Mouse (Mus musculus) liver, embryonic 16.5 days (tissue): Measurements from ENCODE around the gene 2300003K06Rik. TPM values are rescaled to one million over a fixed set of nuclear protein-coding genes. Genes with fewer than 3 reads are reported as not detected.
"Not testable (repeated sequence)": the region's sequence is repeated elsewhere in the genome, so short reads cannot be mapped to it uniquely, and the experiment has no call there.

ENCODE experiments used
- ATAC-seq: fragments of 200-750 bp; cut with Nextera tagmentation; 2 replicates; pipeline ENCODE4 v1.8.0; 2017; ENCODE audit warnings: low read depth, mild to moderate bottlenecking, moderate number of reproducible peaks, moderate library complexity
- H3K27ac ChIP-seq: fragments of 300-500 bp; sonication (generic); 2 replicates; pipeline ENCODE4 v1.5.1; 2014; ENCODE audit warnings: mild to moderate bottlenecking, low read length
- H3K27me3 ChIP-seq: fragments of 300-500 bp; sonication (generic); 2 replicates; pipeline ENCODE4 v1.6.1; 2014; ENCODE audit warnings: low read depth, low read length, mixed read lengths; ENCODE audit not compliant: control insufficient read depth, insufficient read depth
- H3K36me3 ChIP-seq: fragments of 300-500 bp; sonication (generic); 2 replicates; pipeline ENCODE4 v1.6.1; 2014; ENCODE audit warnings: mild to moderate bottlenecking; ENCODE audit not compliant: control insufficient read depth, insufficient read depth
- H3K4me1 ChIP-seq: fragments of 300-500 bp; sonication (generic); 2 replicates; pipeline ENCODE4 v1.6.1; 2014; ENCODE audit warnings: low read depth, low read length, mixed read lengths; ENCODE audit not compliant: control insufficient read depth
- H3K4me2 ChIP-seq: fragments of 300-500 bp; sonication (generic); 2 replicates; pipeline ENCODE4 v1.6.1; 2014; ENCODE audit warnings: low read depth, low read length, mixed read lengths
- H3K4me3 ChIP-seq: fragments of 300-500 bp; sonication (generic); 2 replicates; pipeline ENCODE4 v1.5.1; 2014; ENCODE audit warnings: low read depth, mild to moderate bottlenecking, low read length
- H3K9ac ChIP-seq: fragments of 300-500 bp; sonication (generic); 2 replicates; pipeline ENCODE4 v1.6.1; 2014; ENCODE audit warnings: low read depth, low read length
- H3K9me3 ChIP-seq: fragments of 300-500 bp; sonication (generic); replicated peaks from 2 replicates; pipeline ENCODE4 v1.6.1; 2016; ENCODE audit warnings: low read length; ENCODE audit not compliant: control insufficient read depth
- WGBS: fragments of 180-500 bp; shearing (Covaris S2); extraction: QIAGEN DNeasy Blood & Tissue Kit; methylation state at CpG from one replicate; pipeline ENCODE4 v1.1.7; 2014; ENCODE audit not compliant: insufficient replicate concordance; 5-methylcytosine and 5-hydroxymethylcytosine counted together
- polyA plus RNA-seq: library from polyadenylated mRNA; unstranded; fragments of >200 nt; fragmentation: Nextera tagmentation; extraction: Ambion mirVana; gene quantifications from 2 replicates; pipeline ENCODE4 v1.2.1, GENCODE M21; 2015

Gene 2300003K06Rik
- polyA plus RNA-seq: not detected in 2 replicates

- Histone ChIP-seq H3K9me3 (no peaks in the 10 kb centered on the region), H3K9ac (no peak within 1 kb of the TSS), H3K4me3 (no peak within 1 kb of the TSS), H3K27me3 (no peaks in the 10 kb centered on the region), H3K36me3 (no peaks in the 10 kb centered on the region), H3K4me2 (no peak within 1 kb of the TSS), H3K27ac (no peak within 1 kb of the TSS), H3K4me1 (no peaks in the 10 kb centered on the region)
- WGBS: 45% methylated on average over 1 of the region's 1 CpGs
- ATAC-seq: no peak
Observed at GRCm38 (mm10) chr11:99837966-99838365, at the start of gene 2300003K06Rik. 2300003K06Rik (minus strand) TSS chr11:99838066.

- ATAC-seq: not testable (repeated sequence)
Observed at GRCm38 (mm10) chr11:99878887-99879286, 41.0 kb upstream of the 2300003K06Rik start, which contains the start of gene Gm11567. Gm11567 (plus strand) TSS chr11:99879187.

GRCm38 (mm10) chr11:99873089-99873488, 35.2 kb upstream of the 2300003K06Rik start, which contains the start of gene Krtap9-1:
Krtap9-1 (plus strand) TSS chr11:99873389.
- 49% methylated on average over 1 of the region's 1 CpGs for WGBS
- ATAC-seq, H3K9me3 ChIP-seq, H3K9ac ChIP-seq, H3K36me3 ChIP-seq, H3K27me3 ChIP-seq, H3K4me2 ChIP-seq, H3K4me3 ChIP-seq, H3K4me1 ChIP-seq, H3K27ac ChIP-seq: not testable (repeated sequence)

More at GRCm38 (mm10) chr11:99878887-99879286, 41.0 kb upstream of the 2300003K06Rik start, which contains the start of gene Gm11567:
- H3K4me1 ChIP-seq, H3K27ac ChIP-seq, H3K36me3 ChIP-seq, H3K9me3 ChIP-seq, H3K27me3 ChIP-seq, H3K4me2 ChIP-seq, H3K4me3 ChIP-seq, H3K9ac ChIP-seq: not testable (repeated sequence)
- WGBS: 19% methylated on average over 1 of the region's 1 CpGs

GRCm38 (mm10) chr11:99864176-99864575, 26.3 kb upstream of the 2300003K06Rik start, which contains the start of gene Gm11559:
Gm11559 (plus strand) TSS chr11:99864476.
- not testable (repeated sequence) for H3K4me1 ChIP-seq, H3K4me3 ChIP-seq, H3K9ac ChIP-seq, H3K27ac ChIP-seq, H3K27me3 ChIP-seq, H3K36me3 ChIP-seq, ATAC-seq, H3K4me2 ChIP-seq, H3K9me3 ChIP-seq
- WGBS: 39% methylated on average over 1 of the region's 1 CpGs

- H3K36me3 ChIP-seq: no peaks in the 10 kb centered on the region
- no peaks in the 10 kb centered on the region for H3K27me3 ChIP-seq
- H3K4me3 ChIP-seq: no peak overlapping the region
- H3K9ac ChIP-seq: no peak overlapping the region
- no peak overlapping the region for H3K4me2 ChIP-seq
- no peaks in the 10 kb centered on the region for H3K4me1 ChIP-seq
- no peak overlapping the region for H3K27ac ChIP-seq
- no peaks in the 10 kb centered on the region for H3K9me3 ChIP-seq
- no peak for ATAC-seq
- 53% methylated on average over 2 of the region's 2 CpGs for WGBS
Observed at GRCm38 (mm10) chr11:99858761-99859160, 20.9 kb upstream of the 2300003K06Rik start.

GRCm38 (mm10) chr11:99857617-99858016, 19.8 kb upstream of the 2300003K06Rik start, which contains the start of gene Gm11568:
Gm11568 (plus strand) TSS chr11:99857917.
- 70% methylated on average over 2 of the region's 2 CpGs for WGBS
- no peak for ATAC-seq
- H3K4me3 ChIP-seq: no peak within 1 kb of the TSS
- H3K9me3 ChIP-seq: no peaks in the 10 kb centered on the region
- no peak within 1 kb of the TSS for H3K4me2 ChIP-seq
- no peaks in the 10 kb centered on the region for H3K36me3 ChIP-seq
- H3K27me3 ChIP-seq: no peaks in the 10 kb centered on the region
- H3K27ac ChIP-seq: no peak within 1 kb of the TSS
- H3K4me1 ChIP-seq: no peaks in the 10 kb centered on the region
- no peak within 1 kb of the TSS for H3K9ac ChIP-seq

- no peak overlapping the region for H3K4me3 ChIP-seq
- 52% methylated on average over 3 of the region's 3 CpGs for WGBS
- no peaks in the 10 kb centered on the region for H3K27me3 ChIP-seq
- no peak overlapping the region for H3K27ac ChIP-seq
- no peak overlapping the region for H3K4me2 ChIP-seq
- no peaks in the 10 kb centered on the region for H3K36me3 ChIP-seq
- no peak for ATAC-seq
- H3K9ac ChIP-seq: no peak overlapping the region
- no peaks in the 10 kb centered on the region for H3K4me1 ChIP-seq
- H3K9me3 ChIP-seq: no peaks in the 10 kb centered on the region
Observed at GRCm38 (mm10) chr11:99854121-99854520, 16.3 kb upstream of the 2300003K06Rik start.

- Histone ChIP-seq H3K27ac (no peak within 1 kb of the TSS), H3K36me3 (no peaks in the 10 kb centered on the region), H3K9me3 (no peaks in the 10 kb centered on the region), H3K27me3 (no peaks in the 10 kb centered on the region), H3K9ac (no peak within 1 kb of the TSS), H3K4me3 (no peak within 1 kb of the TSS), H3K4me2 (no peak within 1 kb of the TSS), H3K4me1 (no peaks in the 10 kb centered on the region)
- ATAC-seq: no peak
Observed at GRCm38 (mm10) chr11:99851508-99851907, 13.6 kb upstream of the 2300003K06Rik start, which contains the start of gene Krtap4-16. Krtap4-16 (minus strand) TSS chr11:99851608.

GRCm38 (mm10) chr11:99846746-99847145, 8.9 kb upstream of the 2300003K06Rik start:
- H3K36me3 ChIP-seq: no peaks in the 10 kb centered on the region
- 62% methylated on average over 2 of the region's 2 CpGs for WGBS
- no peak for ATAC-seq

More at GRCm38 (mm10) chr11:99846746-99847145, 8.9 kb upstream of the 2300003K06Rik start:
- Histone ChIP-seq H3K9me3 (no peaks in the 10 kb centered on the region), H3K4me3 (no peak overlapping the region), H3K4me2 (no peak overlapping the region), H3K27ac (no peak overlapping the region), H3K9ac (no peak overlapping the region), H3K4me1 (no peaks in the 10 kb centered on the region), H3K27me3 (no peaks in the 10 kb centered on the region)
